Mouse (Mus musculus) adrenal gland, adult (tissue): ENCODE data around the gene Vwa1.

Source experiments
- DNase-seq, 2 experiments: peaks; one replicate each; pipeline ENCODE4 v3.0.0; 2022 to 2023; ENCODE audit warnings: low spot score in 1 of 2; ENCODE audit not compliant: inconsistent age in 2 of 2

Gene Vwa1

DNA sequence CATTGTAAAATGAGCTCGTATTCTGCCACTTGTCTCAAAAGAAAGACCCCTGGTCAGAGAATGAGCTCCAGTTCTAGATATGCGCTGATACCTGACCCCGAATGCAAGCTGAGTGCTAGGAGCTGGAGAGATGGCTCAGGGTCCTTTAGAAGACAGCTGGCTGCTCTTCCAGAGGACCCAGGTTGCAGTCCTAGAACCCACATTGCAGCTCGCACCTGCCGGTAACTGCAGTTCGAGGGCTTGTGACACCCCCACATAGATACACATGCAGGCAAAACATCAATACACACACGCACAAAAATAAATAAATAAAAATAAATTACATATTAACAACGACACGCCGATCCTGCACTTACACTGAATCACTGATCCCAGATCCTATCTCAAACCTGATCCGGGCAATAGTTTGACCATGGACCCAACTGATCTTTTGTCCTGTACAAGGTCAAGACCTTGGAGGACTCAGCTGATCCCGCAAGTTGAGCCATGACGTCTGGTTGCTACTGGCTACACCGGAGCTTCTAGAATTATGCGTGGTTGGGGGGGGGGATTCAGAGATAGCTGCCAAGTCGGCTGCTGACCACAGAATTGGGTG is 9.1 kb upstream of the Vwa1 start:
- no peak for DNase-seq

DNA sequence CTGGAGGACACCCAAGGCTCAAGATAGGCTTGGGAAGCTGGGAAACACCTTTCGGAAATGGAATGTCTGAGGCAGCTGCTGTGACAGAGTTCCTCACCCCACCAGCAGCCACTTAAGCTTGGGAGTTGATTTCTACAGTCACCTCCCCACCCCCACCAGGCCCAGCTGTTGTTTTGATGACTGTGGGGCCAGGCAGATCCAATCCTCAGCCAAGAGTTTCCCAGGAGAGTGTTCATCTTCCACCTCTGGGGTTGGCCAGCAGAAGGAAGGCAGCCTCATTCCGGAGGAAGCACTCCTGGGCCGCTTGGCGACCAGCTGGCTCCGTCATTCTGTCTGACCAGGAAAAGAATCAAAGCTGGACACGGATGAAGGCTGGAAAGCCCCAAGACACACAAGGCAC is 6.4 kb upstream of the Vwa1 start:
- DNase-seq: peak; percentile 52 to 73

DNA sequence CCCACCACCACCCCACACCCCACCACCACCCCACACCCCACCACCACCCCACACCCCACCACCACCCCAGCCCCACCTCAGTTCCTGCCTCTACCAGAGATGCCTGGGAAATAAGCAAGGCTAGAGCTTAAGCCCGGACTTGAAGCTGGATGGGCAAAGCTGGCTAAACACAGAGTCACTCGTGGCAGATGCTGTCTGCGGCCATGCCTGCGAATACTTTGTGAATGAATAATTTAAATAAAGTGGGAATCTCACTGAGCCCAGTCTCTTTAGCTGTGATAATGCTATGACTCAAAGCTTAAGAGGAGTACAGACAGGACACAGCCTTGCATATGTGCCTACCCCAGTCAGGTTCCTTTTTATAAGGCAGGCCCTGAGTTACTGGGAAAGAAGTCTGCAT is 5.0 kb upstream of the Vwa1 start:
- no peak for DNase-seq

DNA sequence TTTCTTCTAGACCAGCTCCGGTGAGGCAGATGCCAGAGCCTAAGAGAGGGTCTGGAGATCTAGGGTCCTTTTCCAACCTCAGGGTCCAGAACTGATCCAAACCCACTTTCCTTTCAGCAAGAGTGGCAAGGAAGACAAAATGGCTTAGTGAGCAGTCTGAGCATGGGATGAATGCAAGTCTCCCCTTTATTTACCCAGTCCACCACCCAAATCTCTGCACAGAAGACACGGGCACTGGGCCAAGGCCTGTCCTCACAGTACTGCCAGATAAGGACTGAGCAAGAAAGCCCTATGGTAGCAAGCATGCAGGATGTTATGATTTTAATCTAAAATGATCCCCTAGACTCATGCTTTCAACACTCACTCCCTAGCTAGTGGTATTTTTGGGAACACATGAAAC is 3.3 kb upstream of the Vwa1 start:
- peak in 1 of 2 experiments; percentile 45 for DNase-seq

DNA sequence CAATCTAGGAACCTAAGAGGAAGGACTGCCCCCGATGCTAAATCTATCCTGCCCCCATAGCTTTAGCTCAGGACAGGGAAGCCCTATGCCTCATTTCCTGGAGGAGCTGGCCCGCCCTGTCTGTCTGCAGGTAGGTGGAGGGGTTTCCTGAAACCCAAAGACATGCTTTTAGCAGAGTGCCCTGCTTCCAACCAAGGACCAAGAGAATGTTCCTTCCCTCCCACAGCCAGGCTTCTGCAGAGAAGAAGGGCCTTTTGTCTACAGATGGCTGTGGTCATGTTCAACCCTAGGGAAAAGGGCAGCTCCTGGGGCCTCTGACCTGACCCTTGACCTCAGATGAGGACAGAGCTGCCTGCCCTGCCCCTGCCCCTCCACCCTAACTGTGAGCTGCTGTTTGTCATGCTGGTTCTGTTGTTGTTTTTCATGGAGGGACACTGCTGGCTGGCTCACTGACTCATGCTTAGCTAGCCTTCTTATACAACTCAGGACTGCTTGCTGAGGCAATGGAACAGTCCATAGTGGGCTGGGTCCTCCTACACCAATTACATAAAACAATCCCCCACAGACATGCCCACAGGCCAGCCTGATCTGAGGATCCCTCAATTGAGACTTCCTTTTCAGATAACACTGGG is 2.3 kb upstream of the Vwa1 start:
- DNase-seq: peak; percentile 44 to 53

DNA sequence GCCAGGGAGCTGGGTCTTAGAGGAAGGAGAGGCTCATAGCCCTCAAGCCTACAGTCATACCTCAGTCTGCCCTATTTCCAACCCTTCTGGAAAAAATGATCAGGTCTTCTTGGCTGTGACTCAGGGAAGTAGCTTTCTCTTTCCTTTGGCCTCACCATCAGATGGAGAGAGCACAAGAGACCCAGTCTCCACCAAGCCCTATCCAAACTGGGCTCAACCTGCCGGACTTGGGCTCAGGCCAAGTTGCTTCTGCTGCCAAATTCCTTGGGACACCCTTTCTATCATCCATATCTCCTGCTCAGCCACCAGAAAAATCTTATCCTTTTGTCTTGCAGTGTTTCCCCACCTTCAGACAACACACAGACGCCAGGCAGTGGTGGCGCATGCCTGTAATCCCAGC is 1.4 kb upstream of the Vwa1 start:
- peak; percentile 53 to 73 for DNase-seq

DNA sequence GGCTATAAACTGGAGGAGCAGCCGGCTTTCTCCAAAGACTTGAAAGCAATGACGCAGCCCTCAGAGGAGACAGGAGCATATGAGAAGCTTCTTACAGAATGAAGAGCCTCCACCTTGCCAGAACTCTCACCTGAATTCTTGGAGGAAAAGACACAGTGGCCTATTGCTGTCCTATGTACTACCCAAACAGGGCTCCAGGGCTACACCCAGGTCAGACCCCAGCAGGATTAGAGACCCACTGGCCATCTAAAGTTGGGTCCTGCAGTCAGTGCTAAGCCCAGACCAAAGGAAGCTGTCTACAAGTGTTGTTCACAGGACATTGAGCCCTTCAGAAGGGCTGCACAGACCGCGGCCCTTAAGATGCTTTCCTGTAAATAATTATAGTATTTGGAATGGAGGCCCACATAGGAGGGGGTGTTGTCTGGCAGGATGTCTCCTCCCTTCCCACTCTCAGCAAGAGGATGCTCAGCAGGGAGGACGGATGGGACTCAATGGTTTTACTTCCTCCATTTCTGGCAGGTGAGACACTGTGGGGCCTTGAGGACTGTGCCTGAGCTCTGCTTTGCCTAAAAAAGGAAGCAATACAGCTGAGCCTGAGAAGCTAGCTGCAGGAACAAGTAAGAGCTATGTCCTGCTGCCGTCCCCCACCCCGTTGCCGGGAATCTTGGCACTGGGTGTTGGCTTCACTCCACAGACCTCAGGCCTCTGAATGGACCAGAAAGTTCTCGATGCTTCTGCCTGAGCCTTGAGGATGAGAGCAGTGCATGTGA is 658 bp upstream of the Vwa1 start:
- DNase-seq: peak; percentile 71 to 74

DNA sequence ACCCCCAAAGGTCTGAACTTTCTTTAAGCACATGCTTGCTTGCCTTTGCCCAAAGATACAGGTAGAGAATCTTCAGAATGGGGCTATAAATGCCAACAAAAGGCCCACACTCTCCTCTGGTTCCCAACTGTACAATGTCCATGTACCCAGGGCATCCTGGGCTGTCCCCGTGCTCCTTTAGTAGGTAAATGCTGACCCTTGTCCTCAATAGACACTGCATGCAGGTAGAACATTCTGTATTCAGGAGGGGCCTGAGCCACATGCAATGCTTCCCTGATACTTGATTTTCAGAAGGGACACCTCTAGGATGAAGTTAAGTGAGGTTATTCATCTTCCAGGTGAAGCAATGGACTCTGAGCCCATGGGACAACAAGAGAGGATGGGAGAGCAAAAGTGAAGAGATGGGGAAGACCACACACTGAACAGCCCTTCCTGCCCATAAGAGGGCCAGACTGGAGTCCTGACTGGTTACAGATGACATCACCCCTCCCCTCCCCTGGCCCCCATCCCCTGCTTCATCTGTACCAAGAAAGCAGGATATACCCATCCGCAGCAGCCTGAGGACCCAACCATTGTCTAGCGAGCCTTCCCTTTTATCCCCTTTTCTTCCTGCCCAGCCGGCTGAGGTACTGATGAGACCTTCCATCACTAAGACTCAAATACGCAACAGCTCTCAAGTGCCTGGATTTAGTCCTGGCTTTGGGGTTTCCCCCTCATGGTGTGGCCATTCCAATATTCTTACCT is 991 bp downstream of the Vwa1 start:
- DNase-seq: no peak

DNA sequence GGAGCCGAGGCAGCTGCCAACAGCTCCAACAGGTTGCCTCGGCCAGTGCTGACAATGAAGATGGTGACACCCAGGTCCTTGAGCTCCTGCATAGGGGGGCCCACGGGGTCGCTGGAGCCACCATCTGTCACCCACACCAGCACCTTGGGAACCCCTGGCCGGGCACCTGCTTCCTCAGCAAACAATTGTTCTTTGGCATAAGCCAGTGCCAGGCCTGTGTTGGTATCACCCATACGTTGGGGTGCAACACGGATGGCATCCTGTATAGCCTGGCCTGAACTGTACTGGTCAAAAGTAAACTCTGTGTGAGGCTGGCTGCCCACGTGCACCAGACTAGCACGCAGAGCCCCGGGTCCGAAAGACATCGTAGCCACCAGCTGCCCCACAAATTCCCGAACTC is 1.7 kb downstream of the Vwa1 start:
- no peak for DNase-seq

DNA sequence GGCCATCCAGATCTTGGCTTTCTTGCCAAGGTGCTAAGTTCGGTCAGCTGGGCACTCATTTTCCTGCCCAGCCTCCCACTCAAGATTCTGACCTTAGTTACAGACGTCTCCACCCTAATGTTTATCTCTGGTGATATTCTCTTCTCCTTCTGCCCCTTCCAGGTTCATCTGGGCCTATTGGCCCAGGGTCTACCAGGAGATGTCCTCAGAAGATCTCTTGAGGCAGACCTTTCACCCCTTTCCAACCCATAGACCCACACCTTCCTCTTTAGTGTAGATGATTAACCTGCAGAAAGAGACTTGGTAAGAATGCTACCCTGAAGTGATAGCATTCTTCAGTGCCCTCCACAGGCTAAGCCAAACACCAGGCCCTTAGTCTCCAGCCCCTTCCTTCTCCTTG is 2.8 kb downstream of the Vwa1 start:
- DNase-seq: no peak

DNA sequence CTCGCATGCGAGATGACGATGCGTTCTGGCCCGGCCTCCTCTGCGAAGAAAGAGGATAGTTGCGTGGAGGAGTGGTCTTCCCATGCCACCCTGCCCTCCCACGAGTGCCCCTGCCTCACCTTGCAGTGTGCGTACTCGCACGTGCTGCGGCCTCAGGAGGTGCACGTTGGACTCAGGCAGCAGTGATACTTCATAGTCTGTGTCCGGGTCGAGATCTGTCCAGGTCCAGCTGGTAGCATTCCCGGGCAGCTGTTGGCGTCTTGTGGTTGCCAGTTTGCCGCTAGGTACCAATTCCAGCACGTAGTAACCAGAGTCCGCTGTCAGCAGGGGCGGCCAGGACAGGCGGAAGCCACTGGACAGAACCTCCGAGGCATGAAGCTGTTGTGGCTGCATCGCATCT is 3.9 kb downstream of the Vwa1 start:
- DNase-seq: no peak

DNA sequence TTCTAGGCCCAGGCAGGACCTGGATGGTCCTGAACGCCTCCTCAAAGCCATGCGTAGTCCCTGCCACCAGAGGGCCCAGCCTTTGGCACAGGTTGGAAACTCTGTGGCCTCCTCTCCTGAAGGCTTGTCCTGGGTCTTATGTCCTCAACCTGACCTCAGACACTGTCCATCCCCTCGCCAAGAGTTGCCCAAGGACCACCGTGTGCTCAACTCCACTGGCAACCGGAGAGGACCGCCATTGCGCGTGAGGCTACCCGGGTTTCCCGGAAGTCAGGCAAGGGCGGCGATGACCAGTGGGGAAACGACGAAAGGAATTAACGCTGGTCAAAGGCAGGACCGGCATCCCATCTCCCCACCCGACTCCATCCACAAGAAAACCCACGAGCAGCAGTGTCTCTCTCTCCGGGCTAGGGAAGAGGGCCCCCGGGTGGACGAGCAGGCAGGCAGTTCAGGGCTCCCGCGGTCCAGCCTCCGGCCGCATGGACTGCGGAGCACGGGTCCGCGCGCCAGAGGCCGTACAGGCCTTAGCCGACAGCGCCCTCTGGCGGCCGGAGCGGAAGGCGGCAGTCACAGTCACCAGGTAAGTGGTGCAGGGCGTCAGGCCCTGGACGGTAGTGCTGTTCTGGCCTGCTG is 4.5 kb downstream of the Vwa1 start:
- peak; percentile 92 to 97 for DNase-seq

DNA sequence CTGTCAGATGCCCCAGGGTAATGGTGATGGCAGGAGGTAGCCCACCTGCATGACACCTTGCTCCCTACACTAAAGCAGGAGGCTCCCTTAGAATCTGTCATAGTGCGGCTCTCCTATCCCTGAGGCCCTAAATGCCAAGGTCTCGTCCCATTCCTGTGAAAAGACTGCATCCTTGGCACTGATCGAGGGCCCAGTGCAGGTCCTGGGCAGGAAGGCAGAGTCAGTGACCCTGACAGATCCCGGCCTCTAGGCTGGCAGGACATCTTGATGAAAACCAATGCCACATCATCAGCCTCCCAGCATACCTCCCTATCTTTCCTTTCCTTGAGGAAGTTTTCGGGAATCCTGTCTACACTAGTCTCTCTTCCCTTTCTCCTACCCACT is 5.0 kb downstream of the Vwa1 start:
- DNase-seq: peak in 1 of 2 experiments; percentile 71

DNA sequence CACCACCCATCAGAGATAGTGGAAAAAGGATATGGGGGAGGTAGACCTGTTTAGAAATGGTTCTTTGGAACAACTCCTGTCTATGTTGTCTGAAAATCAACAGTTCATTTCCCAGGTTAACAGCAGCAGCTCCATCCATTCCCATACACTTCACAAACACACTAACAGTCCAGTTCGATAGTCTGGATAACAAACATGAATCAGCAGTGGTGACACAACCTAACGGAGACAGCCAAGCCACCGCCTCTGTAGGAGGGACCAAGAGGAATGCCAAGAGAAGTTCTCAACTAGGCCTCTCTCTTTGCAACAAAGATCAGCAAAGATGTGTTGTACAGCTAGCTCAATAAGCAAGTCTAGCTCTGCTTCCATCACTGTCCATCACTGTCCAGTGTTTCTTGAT is 12.1 kb downstream of the Vwa1 start:
- peak; percentile 50 to 77 for DNase-seq

DNA sequence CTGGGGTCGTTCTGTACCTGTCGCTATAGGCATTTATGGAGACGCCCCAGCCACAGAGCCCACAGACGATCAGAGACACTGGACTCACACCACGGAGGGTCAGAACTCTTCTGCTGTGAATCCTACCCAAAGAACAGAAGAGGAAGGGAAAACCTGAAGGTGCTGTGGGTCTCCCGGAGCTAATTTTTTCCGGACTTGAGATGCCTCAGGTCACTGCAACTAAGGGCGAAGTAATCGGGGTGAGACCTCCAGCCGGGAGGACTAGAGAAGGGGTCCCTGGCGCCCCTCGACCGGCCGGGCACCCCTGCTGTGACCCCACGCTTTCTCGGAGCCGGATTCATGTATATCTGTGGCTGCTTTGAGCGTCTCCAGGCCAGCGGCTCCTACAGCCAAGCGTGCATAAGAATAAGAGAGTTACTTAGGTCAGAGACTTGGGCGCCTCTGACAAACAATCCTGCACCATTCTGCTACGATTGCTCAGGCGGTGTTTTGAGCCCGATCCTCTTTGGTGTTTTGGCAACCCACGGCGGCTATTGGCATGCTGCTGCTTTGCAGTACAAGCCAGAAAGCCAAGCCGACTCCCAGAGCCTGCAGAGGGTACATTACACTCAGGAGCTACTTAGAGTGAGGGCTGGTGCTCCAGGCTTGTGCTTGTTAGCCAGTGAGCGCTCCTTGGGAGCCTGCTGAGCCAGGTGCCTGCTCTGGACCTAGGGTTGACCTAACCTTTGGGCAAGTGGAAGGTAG is 13.0 kb downstream of the Vwa1 start:
- DNase-seq: peak in 1 of 2 experiments; percentile 74

DNA sequence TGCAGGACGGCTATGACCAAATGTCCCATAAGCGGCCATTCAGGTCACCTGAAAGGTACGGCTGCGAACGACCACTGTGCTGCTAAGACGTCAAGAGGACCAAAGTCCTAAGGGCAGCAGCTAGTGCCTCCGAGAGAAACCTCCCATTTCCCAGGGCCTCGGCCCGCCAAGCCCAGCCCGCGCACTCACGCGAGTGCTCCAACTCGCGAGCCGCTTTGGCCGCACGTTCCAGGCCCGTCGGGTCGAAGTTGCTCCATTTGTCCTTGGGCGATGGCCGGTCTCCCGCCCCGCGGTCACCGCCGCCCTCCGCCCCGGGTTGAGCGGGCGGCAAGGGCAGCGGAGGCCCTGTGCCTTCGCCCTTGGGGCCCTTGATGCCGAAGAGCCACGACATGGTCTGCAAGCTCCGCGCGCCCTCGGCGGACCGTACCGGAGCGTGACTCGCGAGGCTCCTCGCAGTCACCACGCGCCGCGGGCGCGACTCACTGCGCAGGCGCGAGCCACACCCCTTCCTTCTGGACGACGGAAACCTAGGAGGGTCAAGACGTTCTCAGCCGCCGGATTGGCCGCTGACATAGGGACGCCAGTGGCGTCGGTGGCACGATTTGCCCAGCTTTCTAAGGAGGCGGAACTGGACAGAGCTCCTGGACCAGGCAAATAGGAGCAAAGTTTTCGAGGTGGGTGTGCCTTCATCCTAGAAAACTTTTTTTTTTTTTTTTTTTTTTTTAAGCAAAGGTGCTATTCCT is 13.7 kb downstream of the Vwa1 start, which contains the start of gene Atad3a:
Gene Atad3a (minus strand): TSS at position 481 of the 743 bp plus-strand sequence.
- DNase-seq: peak; percentile 98 to 99

DNA sequence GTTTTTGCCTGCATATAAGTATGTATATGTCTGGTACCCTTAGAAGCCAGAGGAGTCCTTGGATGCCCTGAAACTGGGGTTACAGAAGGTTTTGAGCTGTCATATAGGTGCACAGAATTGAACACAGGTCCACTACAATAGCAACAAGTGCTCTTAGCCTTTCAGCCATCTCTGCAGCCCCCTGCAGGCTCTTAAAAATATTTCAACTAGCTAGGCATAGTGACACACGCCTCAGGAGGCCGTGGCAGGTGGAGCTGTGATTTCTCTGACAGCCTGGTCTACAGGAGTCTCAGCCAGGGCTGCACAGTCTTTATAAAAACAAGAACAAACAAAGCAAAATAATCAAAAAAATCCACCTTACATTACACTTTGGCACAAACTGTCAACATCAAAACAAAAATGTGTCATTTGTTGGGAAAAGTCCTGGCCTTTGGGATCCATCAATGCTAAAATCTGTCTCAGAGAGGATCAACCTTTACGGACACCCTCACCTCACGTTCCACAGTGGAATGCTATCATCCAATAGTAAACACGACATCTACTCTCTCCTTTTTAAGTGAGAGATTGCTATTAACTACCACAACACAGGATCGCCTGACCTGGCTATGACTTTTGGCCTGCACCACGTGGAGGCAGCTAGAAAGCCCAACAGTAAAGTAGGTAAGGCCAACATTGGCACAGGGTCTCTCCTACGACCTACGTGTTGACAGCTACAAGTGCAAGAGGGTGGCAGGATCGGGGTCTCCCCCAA is 14.5 kb downstream of the Vwa1 start:
- DNase-seq: peak in 1 of 2 experiments; percentile 65

DNA sequence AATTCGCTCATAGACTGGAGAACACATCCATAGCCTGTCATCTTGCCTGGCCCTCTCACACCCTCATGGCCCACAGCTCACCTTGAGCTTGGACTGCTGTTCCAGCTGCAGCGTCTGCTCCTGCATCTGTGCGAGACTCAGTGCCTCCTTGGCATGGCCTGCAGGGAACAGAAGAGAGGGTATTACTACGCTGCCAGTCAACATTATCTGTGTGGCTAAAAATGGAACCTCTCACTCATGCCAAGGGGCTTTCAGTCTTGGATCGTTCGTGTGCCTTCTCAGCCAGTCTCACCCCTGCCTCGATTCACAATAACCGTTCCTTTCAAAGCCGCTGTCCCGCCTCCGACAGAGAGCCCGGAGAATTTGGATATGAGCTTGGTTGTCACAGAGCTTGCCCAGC is 17.5 kb downstream of the Vwa1 start:
- peak in 1 of 2 experiments; percentile 16 for DNase-seq
